Mouse (Mus musculus) ES-E14 (cell line): ENCODE measurements at regions not wholly inside any gene's neighbourhood (a gene's known extent, or its start where the extent isn't known, plus 50 kb on each side); places are given as distances from the start of the nearest gene placed in this dataset.

Experiments used
- DNase-seq: peaks from one replicate; pipeline ENCODE4 v3.0.0-alpha.2; 2013; ENCODE audit warnings: low read depth, low spot score
- H3K27ac ChIP-seq: 2 replicates; pipeline ENCODE4 v1.5.1; 2012; ENCODE audit warnings: low read depth, mild to moderate bottlenecking, low read length, moderate library complexity, mixed read lengths; ENCODE audit not compliant: poor library complexity, insufficient read depth, severe bottlenecking
- H3K36me3 ChIP-seq: 2 replicates; pipeline ENCODE4 v1.6.1; 2012; ENCODE audit warnings: mild to moderate bottlenecking, low read length, moderate library complexity, mixed read lengths; ENCODE audit not compliant: control insufficient read depth, poor library complexity, insufficient read depth, severe bottlenecking
- H3K4me1 ChIP-seq, 2 experiments: fragments of 150-350 bp in 1 of 2; sonication (generic) in 1 of 2; 2 replicates each; pipeline ENCODE4 v1.6.1; 2012; ENCODE audit warnings: low read length in 2 of 2, mild to moderate bottlenecking in 1 of 2, mixed read lengths in 1 of 2; ENCODE audit not compliant: control insufficient read depth in 2 of 2, insufficient read depth in 2 of 2, poor library complexity in 1 of 2
- H3K4me3 ChIP-seq, 2 experiments: fragments of 150-350 bp in 1 of 2; sonication (generic) in 1 of 2; 2 replicates each; pipeline ENCODE4 v1.5.1; 2012; ENCODE audit warnings: low read length in 2 of 2, low read depth in 1 of 2, mild to moderate bottlenecking in 1 of 2, mixed read lengths in 1 of 2; ENCODE audit not compliant: insufficient read depth in 1 of 2, poor library complexity in 1 of 2, severe bottlenecking in 1 of 2
- H3K9ac ChIP-seq: 2 replicates; pipeline ENCODE4 v1.6.1; 2012; ENCODE audit warnings: low read depth, mild to moderate bottlenecking, low read length, mixed read lengths; ENCODE audit not compliant: poor library complexity, insufficient read depth, severe bottlenecking
- H3K9me3 ChIP-seq: fragments of 150-350 bp; sonication (generic); 2 replicates; pipeline ENCODE4 v1.6.1; 2012; ENCODE audit warnings: low read depth, mild to moderate bottlenecking, low read length; ENCODE audit not compliant: control insufficient read depth, insufficient read depth
- CHD2 ChIP-seq: IDR thresholded peaks from 2 replicates; pipeline ENCODE4 v1.6.1; 2014; ENCODE audit warnings: mild to moderate bottlenecking, low read depth, low read length, inconsistent platforms
- HCFC1 ChIP-seq: IDR thresholded peaks from 2 replicates; pipeline ENCODE4 v1.6.1; 2012; ENCODE audit warnings: low read length, inconsistent platforms, borderline replicate concordance; ENCODE audit not compliant: insufficient read depth
- MAFK ChIP-seq: IDR thresholded peaks from 2 replicates; pipeline ENCODE4 v1.6.1; 2014; ENCODE audit warnings: mild to moderate bottlenecking, low read depth, low read length, inconsistent platforms; ENCODE audit not compliant: insufficient read depth
- ZC3H11A ChIP-seq: IDR thresholded peaks from 2 replicates; pipeline ENCODE4 v1.6.1; 2012; ENCODE audit warnings: low read depth, mild to moderate bottlenecking, inconsistent platforms, low read length, borderline replicate concordance
- ZNF384 ChIP-seq: IDR thresholded peaks from 2 replicates; pipeline ENCODE4 v1.6.1; 2012; ENCODE audit warnings: low read depth, low read length, inconsistent platforms
- in situ Hi-C, 2 experiments: fragments of 600-800 bp; cut with MboI; formaldehyde crosslinking; loops; one replicate each; pipeline ENCODE4 v1.15.1; 2025; ENCODE audit warnings: low sequenced_read_pairs in 2 of 2, inconsistent platforms in 1 of 2; ENCODE audit not compliant: unreplicated experiment in 2 of 2

DNA sequence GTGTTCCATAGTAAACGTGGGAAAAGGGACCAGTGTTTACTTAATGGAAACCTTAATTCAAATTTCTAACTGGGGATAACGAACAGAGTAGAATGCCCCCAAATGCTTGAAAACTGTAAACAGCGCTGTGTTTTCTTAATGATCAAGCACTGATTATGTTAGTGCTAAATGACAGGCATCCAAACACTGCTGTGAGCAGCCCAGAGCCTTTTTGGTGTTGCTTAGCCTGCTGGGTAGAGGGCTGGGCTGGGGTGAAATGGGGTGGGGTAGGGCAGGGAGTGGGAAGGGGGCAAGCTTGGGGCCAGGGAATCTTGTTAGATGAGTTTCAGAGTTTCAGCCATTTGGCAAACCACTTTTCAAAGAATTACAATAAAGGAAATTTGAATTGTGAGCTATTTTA is 294.6 kb upstream of the Lcorl start:
- no peak overlapping the region for H3K9ac ChIP-seq
- TF ChIP-seq HCFC1 (no peak), CHD2 (no peak), ZC3H11A (no peak), MAFK (no peak), ZNF384 (no peak)

DNA sequence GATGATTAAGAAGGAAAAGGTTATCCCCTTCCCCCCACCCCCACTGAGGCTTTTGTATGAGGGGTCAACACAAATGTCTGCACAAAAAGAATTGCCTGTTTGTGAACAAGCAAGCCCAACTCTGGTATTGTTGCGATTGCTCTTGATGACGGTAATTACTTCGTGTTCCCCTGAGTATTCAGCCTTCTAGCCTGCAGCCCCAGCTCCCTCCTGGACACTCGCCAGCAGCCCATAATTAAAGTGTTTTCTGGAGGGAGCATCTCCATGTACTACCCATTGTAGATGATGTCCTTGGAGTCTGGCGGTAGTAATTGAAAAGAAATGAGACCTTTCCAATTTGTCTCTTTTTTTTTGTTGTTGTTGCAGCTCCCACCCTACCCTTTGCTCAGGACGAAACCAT is 293.4 kb upstream of the Lcorl start:
- Histone ChIP-seq H3K4me1 (no peaks in the 10 kb centered on the region), H3K4me3 (no peak overlapping the region), H3K9me3 (no peaks in the 10 kb centered on the region), H3K27ac (no peak overlapping the region), H3K36me3 (no peaks in the 10 kb centered on the region), H3K9ac (no peak overlapping the region)
- in situ Hi-C loops: no loop called here
- DNase-seq: no peak
- no peak for TF ChIP-seq MAFK
- TF ChIP-seq CHD2: no peak
- no peak for TF ChIP-seq HCFC1
- TF ChIP-seq ZNF384: no peak
- no peak for TF ChIP-seq ZC3H11A

More for the DNA sequence above, 294.6 kb upstream of the Lcorl start:
- DNase-seq: no peak
- in situ Hi-C loops: no loop called here
- Histone ChIP-seq H3K4me1 (no peaks in the 10 kb centered on the region), H3K36me3 (no peaks in the 10 kb centered on the region), H3K27ac (no peak overlapping the region), H3K9me3 (no peaks in the 10 kb centered on the region), H3K4me3 (no peak overlapping the region)

DNA sequence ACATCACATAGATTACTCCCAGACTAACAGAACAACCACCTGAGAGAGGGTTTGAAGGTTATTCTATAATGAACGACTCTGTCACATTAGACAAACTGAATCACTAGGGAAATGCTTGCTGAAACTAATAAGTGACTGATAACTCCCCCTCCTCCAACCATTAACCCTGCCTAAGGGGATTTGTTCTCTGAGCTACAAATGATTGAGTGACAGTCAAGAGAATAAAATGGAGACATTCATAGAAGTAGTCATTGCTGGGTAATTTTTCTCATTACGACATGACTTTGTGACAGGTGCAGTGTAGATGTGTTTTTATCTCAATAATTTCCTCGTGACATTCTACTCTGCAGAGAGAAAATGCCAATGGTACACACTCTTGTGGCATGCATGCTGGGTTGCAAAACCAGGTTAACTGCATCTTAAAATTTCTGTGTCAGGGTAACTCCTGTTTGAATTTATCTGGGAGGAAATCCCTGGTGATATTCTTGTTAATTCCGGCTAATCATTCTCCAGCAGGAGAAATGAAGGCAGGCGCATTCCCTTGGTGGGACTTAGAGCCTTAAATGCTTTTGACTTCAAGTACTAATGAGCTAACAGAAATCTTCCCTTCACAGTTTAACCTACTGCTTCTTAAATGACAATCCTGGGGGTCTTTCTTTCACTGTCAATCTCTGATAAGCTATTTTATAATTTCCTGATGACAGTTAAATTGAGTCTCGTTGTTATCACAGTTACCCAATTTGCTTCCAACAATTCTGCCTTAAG is 292.6 kb upstream of the Lcorl start:
- Histone ChIP-seq H3K36me3 (no peaks in the 10 kb centered on the region), H3K4me1 (no peaks in the 10 kb centered on the region), H3K4me3 (no peak overlapping the region), H3K27ac (no peak overlapping the region), H3K9ac (no peak overlapping the region), H3K9me3 (no peaks in the 10 kb centered on the region)
- TF ChIP-seq ZNF384: no peak
- TF ChIP-seq HCFC1: no peak
- no peak for TF ChIP-seq MAFK
- no peak for TF ChIP-seq ZC3H11A
- TF ChIP-seq CHD2: no peak
- no peak for DNase-seq
- in situ Hi-C loops: no loop called here

DNA sequence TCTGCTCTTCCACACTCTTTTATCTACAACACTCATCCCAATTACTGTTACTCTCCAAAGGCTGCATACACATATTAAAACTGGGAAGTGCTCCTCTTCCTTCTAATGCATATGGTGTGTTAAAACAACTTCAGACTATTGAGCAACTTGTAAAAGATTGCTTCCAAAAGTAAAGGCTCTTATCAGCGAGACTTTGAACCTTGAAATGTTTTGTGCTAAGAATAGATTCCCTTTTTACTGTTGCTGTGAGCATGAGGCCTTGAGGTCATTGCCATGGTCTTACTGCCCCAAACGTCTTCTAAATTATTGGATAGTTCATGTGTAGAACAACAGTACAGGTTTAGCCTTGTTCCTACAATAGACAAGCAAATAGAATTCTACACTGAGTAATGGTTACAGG is 281.6 kb upstream of the Lcorl start:
- Histone ChIP-seq H3K27ac (no peak overlapping the region), H3K36me3 (no peaks in the 10 kb centered on the region), H3K4me1 (no peaks in the 10 kb centered on the region), H3K9ac (no peak overlapping the region), H3K9me3 (no peaks in the 10 kb centered on the region), H3K4me3 (no peak overlapping the region)
- in situ Hi-C loops: no loop called here
- TF ChIP-seq ZNF384 (no peak), HCFC1 (no peak), MAFK (no peak), CHD2 (no peak), ZC3H11A (no peak)
- no peak for DNase-seq

DNA sequence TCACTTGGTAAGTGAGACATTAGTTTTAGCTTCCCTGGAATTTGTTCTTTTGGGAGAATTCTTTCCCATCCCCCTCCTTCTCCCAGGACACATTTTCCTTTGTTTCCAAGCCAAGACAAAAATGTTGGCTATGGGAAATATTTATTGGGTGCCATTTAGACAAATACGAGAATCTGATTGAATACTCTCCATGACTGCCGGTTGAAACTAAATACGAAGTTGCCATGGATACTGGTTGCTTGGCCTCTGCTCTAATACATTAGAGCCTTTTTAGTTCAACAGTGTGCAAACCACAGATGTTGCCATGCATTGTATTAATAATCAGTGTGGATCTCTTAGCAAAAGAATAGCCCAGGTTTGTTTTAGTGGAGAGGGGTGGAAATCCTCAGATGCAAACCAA is 280.3 kb upstream of the Lcorl start:
- no peak for DNase-seq
- in situ Hi-C loops: no loop called here
- Histone ChIP-seq H3K4me1 (no peaks in the 10 kb centered on the region), H3K27ac (no peak overlapping the region), H3K9me3 (no peaks in the 10 kb centered on the region), H3K9ac (no peak overlapping the region), H3K36me3 (no peaks in the 10 kb centered on the region), H3K4me3 (no peak overlapping the region)
- TF ChIP-seq CHD2 (no peak), MAFK (no peak), HCFC1 (no peak), ZC3H11A (no peak), ZNF384 (no peak)
